Mouse (Mus musculus): ENCODE results near the gene 2310033P09Rik.
"Not testable (repeated sequence)": the region's sequence is repeated elsewhere in the genome, so short reads cannot be mapped to it uniquely, and the experiment has no call there.

2310033P09Rik gene

DNA sequence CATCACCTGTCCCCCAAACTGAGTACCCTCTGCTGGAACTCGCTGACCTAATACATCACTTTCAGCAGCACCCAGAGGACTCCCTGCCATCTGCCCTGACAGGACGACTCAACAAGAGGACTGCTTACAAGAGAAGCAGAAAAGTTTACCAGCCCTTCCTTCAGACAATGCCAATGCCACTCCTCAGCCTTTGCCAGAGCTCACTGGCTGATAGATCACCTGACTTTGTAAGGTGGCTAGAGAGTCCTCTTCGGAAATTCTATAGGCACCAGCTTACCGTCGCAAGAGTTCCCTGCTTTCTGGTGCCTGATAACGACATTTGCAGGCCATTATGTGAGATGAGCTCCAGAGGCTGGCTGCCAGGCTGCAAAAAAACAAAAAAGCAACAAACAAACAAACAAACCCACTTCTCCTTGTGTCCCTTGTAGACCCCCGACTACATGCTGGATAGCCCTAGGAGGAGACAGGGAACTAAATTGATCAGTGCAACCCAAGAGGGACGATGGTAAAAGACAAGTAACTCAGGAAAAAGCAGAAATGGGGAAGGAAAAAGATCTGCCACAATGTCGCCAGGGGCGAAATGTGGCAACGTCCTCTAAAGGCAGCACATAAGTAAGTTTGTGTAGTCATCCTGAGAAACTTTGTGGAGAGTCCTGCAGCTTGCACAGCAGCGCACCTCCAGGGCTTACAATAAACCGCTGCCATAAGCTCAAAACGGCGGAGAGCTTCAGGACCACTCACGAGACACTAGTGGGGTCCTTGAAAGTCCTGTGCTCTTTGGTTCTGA lies 6.7 kb upstream of the 2310033P09Rik start:
- DNase-seq (ENCODE audit: low spot score) = no peak

DNA sequence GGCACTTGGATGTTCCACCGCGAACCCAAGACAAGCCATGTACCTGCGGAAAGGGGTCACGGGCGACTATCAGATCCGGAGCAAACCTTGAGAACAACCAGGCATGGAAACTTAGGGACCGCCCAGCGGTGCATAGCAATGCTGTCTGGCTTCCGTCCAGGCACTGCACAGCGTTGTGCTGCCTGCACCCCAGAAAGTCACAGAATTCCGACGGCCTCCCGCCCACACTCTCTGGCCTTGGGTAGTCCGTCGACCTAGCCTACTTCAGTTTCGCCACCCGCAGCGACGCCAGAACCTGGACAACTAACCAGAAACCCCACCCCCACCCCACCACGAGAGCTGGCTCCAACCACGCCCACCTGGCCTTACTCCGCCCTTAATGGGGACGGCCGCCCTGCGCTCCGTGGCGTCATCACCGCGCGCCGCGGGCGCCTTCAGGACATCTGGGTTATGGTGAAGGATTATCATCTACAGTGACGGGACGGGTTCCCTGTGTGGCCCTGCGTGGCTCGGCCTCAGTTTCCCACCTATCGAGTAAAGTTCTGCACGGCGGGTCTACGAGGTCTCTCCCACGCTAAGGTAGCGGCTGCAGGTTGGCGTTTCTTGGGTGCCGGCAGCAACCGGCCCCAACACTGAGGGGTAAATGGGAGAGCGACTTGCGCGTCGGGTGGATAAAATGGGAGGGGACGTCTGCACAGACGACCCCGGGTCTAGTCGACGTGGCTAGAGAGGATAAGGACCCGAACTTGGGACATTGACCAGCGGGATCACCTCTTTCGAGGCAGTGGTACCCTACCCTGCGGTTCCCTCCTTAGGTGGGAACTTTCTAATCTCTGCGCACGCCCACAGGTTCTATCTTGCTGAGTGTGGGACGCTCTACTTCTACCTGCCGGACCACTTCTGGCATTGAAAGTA lies 5.8 kb upstream of the 2310033P09Rik start, which contains the start of gene Mrpl55:
Gene Mrpl55, plus strand, starts transcription at position 406 of the 915 bp plus-strand sequence.
- DNase-seq (ENCODE audit: low spot score) = peak; percentile 92

DNA sequence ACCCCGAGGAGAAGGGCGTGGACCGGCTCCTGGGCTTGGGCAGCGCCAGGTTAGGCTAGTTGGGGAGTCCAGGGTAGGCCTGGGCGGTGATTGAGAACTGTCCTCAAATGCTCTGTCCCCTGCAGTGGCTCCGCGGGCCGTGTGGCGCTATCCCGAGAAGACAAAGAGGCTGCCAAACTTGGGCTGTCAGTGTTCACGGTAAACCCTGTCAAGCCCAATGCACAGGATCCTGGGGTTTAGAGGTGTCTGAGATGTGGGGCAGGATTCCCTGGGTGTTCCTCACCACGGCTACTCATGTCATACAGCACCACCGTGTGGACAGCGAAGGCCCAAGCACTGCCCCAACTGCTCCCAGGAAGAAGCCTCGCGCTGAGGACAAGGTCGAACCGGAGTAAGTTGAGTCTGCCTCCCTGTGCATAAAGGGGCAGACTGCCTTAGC lies 901 bp downstream of the 2310033P09Rik start:
- DNase-seq (ENCODE audit: low spot score) = peak; percentile 75

DNA sequence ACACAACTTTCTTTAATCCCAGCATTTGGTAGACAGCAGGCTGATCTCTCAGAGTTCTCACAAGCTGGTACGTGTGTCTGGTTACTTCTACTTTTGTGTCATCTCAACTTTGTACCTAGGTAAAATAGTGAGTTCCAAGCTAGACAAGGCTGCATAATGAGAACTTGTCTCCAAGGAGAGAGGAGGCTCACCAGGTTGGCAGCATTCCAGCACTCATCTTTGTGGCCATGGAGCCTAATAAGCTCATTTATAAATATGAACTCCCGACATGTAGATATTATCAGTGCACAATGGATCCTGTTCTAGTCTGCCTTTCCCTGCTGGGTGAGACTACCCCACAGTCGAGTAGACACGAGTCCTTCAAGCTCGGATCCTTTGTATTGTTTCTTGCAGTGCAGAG lies 1.5 kb downstream of the 2310033P09Rik start:
- no peak for DNase-seq (ENCODE audit: low spot score)

DNA sequence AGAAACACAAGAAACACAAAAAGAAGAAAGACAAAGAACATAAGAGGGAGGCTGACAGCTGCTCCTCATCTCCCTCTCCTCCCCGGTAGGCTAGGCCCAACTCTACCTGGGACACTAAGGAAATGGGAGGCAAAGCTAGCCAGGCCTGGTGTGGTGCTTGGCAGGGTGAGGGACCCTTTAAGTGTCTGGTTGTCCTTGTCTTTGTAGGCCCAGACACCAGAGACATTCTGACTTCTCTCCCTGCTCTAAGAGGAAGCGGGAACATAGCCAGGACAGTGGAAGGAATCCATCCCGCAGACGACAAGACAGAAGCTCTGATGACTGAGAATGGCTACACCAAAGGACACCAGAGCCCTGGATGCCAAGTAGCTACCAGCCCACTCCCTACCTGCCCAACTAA lies 1.9 kb downstream of the 2310033P09Rik start:
- no peak for DNase-seq (ENCODE audit: low spot score)

DNA sequence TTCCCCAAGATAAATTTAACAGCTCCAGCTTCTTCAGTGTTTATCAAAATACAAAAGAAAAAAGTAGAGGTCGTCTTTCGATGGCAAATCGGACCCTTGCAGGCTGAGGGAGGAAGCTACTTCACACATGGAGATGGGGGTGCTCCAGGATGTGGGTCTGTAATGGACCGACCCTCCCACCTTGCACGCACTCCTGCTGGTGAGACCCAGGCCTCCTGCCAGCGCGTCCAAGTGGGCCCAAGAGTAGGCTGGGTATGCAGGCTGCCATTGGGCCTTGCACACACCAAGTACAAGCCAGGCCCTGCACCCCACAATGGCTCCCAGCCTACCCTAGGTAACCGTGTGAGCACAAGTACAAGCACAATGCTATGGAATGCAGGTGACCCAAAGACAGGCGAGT lies 3.4 kb downstream of the 2310033P09Rik start:
- not testable (repeated sequence) for DNase-seq (ENCODE audit: low spot score)

DNA sequence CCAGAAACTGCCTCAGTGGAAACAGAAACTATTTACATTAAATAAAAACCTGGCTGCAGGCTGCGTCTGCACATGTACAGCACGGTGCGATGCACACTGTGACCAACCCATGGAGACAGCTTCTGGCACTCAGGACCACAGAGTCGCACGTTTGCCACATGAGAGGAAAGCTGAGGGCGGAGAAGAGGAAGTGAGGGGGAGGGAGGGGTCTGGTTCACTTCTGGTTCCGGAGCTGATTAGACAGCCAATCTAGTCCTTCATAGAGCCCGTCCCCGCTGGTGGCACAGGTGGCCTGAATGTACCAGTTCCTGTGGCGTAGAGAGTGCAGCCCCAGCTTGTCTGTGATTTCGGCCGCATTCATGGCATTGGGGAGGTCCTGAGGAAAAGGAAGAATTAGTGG lies 4.2 kb downstream of the 2310033P09Rik start:
- DNase-seq (ENCODE audit: low spot score) = not testable (repeated sequence)

DNA sequence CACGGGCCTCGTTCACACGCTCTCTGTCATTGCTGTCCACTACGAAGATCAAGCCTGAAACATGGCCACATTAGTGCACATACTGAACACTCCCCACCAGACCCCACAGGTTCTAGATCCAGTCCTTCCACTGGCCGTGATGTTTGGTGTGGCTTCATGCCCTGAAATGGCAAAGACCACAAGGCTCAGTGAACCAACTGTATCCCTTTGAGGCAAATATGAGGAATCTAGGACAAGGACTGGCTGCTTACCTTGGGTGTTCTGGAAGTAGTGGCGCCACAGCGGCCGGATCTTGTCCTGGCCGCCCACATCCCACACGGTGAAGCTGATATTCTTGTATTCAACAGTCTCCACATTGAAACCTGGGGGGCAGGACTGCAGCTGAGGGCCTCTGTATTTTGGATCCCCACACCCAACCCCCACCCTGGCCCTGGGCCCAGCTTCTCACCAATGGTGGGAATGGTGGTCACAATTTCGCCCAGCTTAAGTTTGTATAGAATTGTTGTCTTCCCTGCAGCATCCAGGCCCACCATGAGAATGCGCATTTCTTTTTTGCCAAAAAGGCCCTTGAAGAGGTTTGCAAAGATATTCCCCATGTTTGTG lies 4.9 kb downstream of the 2310033P09Rik start:
- DNase-seq (ENCODE audit: low spot score) = no peak

DNA sequence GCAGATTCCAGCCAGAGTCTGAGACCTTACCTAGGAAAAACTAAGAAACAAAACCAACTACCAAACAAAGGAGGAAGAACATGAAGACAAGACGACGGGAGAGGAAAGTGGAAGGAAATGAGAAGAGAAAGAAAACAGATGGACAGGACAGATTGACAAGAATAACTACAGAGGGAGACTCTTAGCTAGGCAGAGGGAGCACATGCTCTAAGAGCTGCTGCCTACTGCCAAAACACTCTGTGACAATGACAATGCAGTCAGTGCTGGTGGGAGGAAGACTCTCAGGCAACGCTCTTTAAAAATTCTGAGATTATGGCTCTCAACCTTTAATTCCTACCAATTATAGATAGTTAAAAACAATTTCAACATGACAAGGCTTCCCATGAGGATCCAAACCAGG lies 8.8 kb downstream of the 2310033P09Rik start:
- no peak for DNase-seq (ENCODE audit: low spot score)

DNA sequence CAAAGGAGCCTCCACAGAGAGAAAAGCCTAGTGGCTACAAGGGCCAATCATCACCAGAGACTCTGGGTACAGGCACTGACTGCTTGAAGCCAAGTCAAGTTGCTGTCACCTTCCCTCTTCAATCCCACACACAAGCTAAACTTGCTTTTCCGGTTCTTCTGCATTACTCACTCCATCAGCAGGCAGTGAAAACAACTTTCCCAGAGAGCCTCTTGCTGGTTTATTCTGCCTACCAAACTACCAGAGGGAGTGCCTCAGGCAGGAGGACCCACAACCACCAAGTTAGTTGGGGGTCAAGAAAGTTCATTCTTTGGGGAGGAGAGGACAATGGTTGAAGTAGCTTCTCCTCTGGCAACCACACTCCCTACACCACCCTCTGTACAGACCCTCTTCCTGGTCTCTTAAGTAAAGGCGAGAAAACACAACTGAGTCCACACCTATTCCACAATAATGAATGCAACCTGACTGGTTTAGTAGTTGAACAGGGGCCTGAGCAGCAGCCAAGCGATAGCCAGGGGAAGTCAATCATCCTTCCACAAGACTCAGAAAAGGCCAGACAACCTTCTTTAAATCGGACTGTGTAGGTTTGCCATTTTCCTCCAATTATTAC lies 10.4 kb downstream of the 2310033P09Rik start:
- DNase-seq (ENCODE audit: low spot score) = no peak

DNA sequence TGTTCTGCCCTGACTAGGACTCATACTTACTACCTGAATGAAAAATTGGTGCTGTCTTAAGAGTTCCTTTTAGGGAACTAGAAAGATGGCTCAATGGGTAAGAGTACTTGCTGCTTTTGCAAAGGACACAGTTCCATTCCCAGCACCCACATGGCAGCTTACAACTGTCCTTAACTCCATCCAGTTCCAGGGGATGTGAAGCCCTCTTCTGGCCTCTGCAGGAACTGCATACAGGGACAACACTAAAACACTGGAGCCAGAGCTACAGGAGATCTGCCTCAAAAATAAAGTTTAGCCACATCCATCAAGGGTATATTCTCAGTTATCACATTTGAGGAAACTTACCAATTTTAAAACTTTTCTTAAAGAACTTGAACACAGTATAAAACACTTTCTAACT lies 10.9 kb downstream of the 2310033P09Rik start:
- peak; percentile 28 for DNase-seq (ENCODE audit: low spot score)

DNA sequence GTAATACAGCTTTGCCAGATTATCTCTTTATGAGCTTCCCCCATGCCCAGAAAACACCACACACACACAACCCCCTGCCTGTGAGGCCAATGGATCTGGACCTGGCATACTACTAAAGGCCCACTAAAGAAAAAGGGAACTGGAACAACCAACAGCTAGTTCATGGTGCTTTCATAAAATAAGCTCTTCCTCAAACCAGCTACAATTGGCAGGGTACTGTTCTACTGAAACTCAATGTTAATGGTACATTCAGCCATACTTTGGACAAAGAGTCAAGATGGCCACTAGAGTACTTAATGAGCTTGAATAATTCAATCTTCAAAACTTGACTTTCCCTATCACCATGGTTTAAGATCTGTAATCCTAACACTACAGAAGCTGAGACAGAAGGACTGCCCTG lies 13.5 kb downstream of the 2310033P09Rik start:
- no peak for DNase-seq (ENCODE audit: low spot score)

DNA sequence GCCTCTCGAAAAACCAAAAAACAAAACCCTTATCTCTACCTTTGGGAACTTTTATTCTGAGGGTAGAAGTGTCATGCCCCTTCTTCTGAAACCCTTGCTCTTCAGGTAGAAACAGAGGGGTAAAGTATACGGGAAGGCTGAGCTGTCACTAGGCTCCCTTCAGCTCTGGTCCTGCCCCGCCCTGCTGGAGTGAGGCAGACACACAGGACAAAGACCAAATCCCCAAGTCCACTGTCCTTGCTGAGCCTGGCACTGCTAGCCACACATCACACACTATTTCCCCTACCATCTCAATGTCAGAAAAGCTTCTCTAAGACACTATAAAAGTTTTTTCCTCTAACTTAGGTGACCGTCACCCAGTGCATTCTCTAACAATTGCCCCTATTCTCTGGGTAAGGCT lies 14.2 kb downstream of the 2310033P09Rik start:
- no peak for DNase-seq (ENCODE audit: low spot score)

DNA sequence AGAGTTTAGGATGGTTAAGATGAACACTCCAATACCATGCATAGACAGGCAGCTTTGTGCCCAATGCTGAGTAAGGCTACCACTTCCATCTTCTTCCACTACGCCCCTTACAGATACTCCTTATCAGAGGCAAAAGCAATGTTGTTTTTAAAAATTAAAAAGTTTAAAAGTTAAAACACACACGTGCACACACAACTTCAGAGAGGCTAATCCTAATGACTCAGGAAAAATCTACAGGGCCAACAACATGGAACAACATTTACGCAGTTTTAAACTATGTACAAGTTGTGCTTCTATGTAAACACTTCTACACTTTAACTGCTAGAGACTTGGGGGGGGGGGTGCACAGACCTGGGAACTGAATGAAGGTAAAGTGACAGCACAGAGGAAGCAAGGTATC lies 15.9 kb downstream of the 2310033P09Rik start:
- no peak for DNase-seq (ENCODE audit: low spot score)

DNA sequence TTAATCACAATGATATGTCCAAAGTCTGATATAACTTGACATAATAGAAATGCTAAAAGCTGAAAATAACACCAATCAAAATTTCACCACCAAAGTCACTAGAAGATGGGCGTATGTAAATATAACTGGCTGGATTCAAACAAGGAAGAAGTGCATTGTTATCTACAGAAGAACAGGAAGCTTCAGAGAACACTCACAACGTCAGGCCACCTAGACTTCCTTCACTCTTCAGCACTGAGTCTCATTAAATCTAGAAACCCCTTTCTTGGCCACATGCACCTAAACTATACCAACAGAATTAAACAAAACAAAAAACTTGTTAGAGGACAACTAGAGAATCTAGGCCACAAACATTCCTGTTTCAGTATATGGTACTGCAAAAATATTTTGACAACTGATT lies 16.3 kb downstream of the 2310033P09Rik start:
- no peak for DNase-seq (ENCODE audit: low spot score)

DNA sequence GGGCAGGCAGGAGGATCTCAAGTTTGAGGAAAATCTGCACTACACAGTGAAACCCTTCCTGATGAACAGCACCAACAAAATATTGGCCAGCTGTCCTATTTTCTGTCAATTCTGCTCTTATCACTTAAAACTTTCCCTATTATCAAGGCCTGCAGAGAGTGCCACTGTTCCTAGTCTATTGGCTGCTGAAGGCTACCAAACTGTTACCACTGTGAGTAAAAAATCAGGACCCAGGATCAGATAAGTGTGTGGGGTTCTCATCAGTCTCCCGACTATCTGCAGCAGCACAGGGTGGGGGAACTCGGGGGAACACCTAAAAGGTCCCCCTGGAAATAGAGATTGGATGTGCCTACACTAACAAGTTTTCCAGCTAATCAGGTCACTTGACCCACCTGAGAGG lies 17.0 kb downstream of the 2310033P09Rik start:
- no peak for DNase-seq (ENCODE audit: low spot score)

DNA sequence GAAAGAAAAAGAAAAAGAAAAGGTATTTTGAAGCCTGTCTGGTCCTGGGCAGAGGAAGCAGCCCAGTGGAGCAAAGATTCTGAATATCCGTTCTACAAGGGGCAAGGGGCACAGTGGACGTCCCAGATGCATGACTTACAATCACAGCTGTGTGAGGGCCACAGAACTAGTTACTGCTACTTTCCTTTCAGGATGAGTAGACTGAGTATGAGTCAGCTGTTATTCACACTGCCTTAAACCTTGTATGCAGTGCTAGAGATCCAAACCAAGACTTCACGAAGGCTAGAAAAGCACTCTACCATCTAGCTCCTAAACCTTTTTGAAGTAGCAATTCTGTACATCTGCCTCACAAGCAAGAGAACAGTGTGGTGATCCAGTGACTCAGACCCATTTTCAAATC lies 18.1 kb downstream of the 2310033P09Rik start:
- DNase-seq (ENCODE audit: low spot score) = no peak

DNA sequence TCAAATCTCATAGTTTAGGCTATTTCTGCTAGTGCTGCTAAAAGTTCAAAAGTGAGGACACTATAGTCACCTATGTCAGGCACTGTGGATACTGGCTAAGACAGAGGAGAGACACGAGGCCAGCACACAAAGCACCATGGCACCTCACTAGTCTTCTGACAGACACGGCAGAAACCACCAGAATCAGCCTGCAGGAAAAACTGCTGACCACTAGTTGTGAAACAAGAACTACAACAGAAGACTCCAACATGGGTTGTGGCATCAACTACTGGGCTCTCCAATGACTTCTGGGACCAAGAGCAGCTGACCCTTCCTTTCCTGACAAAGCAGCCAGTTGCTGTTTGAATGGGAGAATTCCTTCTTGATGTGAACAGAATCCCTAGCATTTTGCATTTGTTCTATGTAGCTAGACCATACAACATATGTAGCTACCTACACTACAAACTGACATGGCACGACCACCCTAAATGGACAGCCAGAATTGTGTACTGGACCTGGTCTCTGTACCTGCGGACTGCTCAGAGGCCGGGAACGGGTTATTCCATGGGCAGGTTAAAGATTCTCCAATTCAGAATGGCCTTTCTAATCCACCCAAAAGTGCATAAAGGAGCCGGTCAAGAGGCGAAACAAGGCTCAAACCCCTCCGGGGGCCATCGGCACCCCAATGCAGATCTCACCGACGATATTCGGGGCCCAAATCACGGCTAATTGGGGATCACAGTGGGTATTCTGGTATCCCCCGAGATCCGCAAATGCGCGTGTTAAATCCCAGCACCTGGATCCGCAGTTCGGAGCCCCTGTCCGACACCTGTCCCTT lies 18.9 kb downstream of the 2310033P09Rik start:
- no peak for DNase-seq (ENCODE audit: low spot score)

DNA sequence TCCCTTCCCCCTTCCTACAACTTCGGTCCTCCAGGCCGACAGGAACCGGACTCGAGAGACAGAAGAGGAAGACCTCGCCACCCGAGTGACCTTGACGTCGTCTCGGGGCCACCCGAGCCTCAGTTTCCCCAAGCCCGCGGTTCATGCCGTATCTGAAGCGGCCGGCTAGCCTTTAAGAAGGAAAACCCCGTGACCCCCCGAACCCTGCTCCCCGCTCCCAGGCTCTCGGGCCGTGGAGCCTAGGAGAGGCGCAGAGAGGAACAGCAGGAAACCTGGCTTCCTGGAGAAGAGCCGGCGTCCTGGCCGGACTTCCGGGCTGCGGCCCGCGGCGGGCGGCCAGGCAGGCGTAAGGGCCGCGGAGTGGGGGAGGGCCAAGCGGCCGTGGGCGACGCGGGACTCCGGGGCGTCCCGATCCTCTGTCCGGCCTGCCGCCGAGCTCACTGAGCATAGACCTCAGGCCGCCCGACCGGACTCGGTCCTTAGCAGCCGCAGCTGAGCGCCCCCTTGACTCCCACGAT lies 19.5 kb downstream of the 2310033P09Rik start:
- DNase-seq (ENCODE audit: low spot score) = no peak

DNA sequence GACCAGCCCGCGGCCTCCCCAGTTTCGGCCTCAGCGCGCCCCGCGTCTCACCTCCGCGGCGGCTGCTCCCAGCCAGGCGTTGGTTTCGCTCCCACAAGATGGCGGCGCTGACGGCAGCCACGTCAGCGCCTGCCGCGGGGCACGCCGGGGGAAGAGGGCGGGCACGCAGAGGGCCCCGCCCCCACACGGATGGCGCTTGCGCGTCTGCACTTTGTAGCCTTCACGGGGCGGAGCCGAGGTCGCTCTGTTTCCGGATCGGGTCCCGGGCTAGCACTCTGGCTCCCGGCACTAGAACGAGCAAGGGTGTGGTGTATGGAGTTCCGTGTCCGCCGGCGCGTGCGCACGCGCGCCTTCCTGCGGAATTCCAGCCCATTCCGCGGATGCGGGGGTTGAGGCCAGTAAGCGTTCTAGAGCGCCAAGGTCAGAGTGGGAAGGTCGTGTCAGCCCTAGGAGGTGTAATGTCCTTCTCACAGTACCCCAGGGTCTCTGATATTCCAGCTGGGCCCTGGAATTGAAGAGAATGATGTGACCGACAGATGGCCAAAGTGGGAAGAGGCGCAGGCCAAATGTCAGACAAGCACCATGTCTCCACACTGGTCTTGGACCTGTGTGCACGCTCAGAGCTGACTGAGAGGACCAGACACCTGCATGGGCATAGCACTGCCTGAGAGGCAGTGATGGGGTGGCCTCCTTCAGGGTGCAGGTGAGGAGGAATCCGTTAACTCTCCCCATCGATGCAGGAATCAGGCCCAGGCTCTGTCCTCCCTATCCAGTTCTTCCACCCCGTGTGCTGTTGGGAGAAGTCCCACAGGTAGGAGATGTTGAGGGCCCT lies 20.2 kb downstream of the 2310033P09Rik start, which contains the start of gene Arf1:
Gene Arf1, minus strand, starts transcription at position 149 of the 832 bp plus-strand sequence.
- peak; percentile 97 for DNase-seq (ENCODE audit: low spot score)
